Mouse (Mus musculus) spleen, embryonic (tissue): ENCODE measurements around the gene Itga6.

Source experiments
- CTCF ChIA-PET: fragments of 350-600 bp; sonication (Branson Sonifier 250); formaldehyde crosslinking; loops from one replicate; lab custom pipeline; 2022; lab: Charles Lee

Itga6 gene

DNA sequence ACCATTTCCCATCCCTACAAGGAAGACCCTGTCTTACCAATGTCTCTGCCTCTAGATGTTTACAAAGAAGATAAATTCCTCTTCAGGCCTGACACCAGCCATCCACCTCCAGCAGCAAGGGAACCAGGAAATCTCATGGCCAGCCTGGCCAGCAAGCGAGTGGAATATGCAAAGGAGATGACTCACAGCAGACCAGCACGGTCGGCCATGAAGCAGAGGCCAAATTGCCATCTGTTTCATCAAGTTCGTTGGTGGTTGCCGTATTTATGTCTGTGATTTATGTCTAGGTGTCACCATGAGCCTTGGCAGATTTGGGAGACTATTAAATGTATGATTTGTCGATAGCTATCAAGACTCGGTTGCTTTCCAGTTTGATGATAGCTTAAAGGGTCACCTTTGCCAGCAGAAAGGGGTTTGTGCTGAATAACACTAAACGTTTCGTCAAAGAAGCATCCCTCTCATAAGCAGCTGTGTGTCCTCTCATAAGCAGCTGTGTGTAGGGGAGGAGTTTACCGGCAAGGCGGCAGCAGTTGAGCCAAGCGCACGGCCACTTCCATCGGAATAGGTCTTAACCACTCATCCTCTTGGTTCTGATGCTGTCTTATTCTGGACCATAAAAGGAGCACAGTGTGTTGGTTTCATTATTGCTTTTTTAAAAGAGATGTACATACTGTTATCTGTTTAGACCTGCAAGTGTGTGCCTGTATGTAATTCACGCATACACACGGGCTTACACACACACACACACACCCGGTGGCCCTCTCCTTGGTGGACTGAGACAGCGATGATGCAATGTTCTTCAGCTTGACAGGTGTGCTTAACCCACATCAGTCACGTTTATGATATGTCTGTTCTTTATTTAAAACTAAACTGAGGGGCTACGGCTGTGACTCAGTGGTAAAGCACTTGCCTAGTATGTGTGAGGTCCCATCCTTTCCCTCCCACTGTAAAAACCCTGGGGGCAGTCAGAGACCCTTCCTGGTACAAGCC, 14.5 kb upstream of the Itga6 start:
- CTCF ChIA-PET = interaction anchor here (0.7 kb wide), 1 partner anchor 179 kb away, joined by 3 read pairs; no protein-coding TSS in a partner anchor

DNA sequence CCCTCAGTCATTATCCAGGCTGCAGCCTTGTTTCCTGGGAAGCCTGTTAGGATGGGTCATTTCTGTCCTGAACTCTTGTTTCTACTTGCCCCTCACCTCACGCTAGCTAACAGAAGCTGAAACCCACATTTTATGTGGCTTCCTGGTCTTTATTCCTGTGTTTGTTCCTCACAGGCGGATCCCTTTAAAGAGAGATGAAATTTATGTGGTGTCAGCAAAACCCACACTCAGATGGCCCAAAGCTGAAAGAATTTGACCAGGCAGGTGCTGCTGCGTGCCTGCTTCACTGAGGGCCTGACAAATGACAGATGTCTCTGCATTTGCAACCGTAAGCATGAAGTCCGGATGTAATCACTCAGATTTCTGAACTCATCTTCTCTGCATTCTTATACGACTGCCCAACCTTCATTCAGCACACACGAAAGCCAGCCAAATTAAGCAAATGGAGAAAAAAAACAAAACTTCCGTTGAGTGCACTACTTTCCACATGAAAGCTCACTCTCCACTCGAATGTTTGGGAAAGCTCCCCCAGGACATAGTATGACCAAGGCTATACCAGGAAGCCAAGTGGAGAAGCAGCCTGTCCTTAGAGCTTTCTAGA, 10.5 kb upstream of the Itga6 start:
- CTCF ChIA-PET = interaction anchor here (0.6 kb wide), 1 partner anchor 127 kb away, joined by 8 read pairs; no protein-coding TSS in a partner anchor

DNA sequence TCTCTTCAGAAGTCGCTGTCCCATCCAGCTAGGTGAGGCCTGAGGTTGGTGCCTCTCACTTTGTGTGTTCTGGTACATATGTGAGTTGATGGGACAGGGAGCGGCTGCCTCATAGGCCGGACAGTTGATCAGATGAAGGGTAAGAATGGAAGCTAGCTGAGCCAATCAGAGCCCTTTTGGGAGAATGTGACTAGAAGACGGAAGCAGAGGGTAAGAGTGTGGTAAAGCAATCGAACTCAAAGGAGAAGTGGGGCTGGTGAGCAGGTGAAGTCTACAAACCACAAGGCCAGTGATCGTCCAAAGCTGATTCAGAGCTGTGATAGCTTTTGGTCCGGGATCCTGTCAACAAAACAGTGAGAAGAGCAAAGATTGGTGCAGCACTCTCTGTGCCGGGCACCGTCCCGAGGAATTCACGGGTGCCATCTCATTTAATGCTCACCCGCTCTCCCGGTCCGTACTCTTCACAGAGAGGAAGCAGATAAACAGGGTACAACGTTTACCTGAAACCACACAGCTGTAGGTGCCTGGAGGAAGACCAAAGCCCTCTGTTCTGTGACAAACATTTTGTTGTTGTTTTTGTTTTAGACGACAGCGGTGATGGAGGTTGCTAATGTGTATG, 9.8 kb upstream of the Itga6 start:
- CTCF ChIA-PET = interaction anchor here (0.6 kb wide), 1 partner anchor 127 kb away, joined by 8 read pairs; no protein-coding TSS in a partner anchor

DNA sequence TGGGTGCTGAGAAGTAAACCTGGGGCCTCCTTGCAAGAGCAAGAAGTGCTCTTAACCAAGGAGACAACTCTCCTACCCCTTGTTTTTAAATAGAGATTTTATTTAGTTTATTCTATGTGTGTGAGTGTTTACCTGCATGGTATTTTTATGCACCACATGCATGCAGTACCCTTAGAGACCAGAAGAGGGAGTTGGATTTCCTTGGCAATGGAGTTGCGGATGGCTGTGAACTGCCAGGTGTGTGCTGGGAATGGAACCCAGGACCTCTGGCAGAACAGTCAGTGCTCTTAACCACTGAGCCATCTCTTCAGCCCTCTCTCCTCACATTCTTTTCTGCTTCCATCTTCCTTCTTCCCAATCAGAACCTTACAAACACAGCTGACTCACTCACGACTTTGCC, 9.2 kb upstream of the Itga6 start:
- CTCF ChIA-PET = no interaction called here

DNA sequence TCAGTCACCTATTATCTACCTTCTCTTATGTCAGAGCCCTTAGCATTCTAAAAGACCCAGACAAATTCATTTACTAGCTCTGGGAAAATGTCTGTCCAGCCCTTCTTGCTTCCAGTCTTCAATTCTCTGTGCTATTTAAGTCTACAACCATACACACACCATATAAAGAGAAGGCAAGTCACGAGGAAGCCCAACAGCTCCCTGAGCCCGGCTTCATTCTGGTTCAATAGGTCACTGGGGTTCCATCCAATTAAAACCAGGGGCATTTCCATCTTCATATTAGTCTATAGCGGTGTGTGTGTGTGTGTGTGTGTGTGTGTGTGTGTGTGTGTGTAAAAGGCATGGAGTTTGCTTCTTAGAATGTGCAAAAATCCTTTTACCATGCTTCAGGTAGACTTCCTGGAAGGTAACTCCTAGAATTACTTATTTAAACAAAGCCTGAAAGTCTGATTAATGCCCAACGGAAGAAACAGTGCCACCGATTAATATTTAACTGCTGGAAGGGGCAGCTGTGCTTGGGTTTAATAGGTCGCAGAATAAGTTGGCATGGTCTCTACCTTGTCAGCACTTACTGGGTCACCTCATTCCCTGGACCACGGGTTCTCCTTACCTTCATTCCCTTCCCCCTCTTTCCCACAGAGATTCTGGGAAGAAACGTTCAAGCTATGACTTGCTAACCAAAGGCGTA, 6.1 kb upstream of the Itga6 start:
- CTCF ChIA-PET = interaction anchor here (0.7 to 0.9 kb wide), 2 partner anchors 10 to 47 kb away, joined by 3 read pairs; no protein-coding TSS in a partner anchor

DNA sequence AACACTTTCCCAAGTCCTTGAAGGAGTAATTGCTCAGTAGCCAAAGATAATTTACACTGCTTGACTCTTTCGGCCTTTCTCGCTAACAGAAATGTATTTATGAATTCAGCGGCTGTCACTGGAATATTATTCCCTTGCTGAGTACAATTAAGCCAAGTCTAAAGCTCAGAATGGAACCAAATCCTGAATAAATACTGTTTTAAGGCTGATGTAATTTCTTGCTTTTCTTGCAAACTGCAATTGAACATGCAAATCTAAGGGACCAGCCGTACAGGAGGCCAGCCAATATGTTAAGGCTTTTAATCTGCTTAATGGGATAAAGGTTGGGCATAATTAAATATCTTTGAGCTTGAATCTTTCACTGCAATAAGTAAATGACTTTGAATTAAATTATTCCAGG, 2.9 kb upstream of the Itga6 start:
- CTCF ChIA-PET = no interaction called here

DNA sequence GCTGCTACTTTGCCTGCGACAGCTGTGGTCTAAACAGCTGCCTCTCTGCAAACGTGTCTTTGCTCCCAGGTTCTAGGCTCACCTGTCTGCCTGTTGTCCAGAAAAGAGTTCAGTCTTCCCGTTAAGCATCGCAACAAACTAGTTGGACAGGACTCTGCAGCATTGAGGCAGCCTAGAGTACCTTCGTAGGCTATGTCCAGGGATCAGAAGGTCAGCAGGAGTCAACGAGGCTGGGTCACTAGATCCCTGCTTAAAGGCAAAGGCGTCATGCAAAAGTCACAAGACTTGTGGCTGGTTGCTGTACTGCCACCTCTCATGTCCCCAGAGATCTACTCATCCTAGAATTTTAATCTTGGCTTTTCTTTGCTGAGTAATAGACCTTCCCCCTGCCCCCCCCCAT, 2.0 kb upstream of the Itga6 start:
- CTCF ChIA-PET = no interaction called here

DNA sequence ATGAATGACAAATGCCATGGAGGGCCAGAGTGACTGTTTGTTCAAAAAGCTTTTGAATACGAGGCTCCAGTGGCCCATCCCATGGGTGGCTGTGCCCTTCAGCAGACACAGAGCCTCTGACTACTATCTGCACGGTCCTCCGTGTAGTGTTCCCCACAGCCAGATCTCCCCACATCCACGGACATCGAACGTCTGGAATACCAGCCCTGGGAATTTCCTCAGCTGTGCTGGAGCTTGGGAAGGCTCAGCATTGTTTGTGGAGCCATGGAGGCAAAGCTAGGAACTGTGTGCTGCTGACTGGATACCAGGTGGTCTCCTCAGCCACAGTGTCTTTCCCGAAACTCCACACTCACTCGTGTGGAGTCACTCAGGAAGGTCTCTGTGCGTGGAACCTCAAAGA, 1.1 kb upstream of the Itga6 start:
- CTCF ChIA-PET = interaction anchor here (0.6 kb wide), 1 partner anchor 11 kb away, joined by 3 read pairs; no protein-coding TSS in a partner anchor

DNA sequence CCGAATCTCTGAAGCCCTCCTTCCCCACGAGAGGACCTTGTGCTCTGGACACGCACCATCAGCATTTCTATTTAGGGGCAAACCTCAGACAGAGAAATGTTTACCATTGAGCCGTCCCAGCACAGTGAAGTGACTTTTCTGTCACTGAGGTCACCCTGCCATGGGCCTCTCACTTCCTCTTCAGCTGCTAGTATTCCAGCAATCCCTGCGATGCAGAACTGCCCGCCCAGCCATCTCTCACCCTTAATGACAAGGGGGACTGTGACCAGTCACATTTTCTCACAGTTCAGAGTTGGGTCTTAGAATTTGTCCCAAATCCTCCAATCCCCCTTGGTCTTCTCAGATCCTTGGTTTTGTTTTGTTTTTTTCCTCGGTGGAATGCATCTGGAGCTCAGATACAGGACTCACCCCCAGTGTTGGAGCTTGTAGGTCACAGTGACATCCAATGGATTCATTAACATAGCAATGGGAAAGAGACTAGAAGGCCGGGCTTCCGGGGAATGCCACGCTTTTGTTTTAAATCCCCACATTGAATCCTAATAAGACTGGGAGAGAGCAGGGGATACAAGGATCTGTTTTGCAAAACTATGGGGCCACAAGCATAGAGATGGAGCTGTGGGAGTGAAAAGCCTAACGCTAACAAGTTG, 432 bp upstream of the Itga6 start:
- CTCF ChIA-PET = interaction anchor here (0.6 kb wide), 1 partner anchor 10 kb away, joined by 3 read pairs; no protein-coding TSS in a partner anchor

DNA sequence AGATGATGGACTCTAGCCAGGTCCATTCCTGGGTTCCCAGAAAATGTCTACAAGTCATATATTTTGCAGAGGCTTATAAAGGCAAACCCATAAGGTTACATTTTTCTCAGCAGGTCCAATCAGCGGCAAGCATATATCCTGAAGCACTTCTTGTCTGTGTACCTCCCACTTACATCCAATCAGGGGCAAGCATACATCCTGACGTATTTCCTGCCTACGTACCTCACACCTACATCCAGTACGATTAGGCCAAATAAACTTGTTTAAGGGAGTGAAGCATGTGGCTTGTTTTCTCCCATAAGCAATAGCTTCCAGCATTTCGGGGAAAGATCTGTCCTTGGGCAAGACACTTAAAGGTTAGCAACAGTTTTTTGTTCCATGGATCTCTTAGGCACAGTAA, 3.0 kb downstream of the Itga6 start:
- CTCF ChIA-PET = interaction anchor here (0.6 kb wide), 1 partner anchor 1708 kb away, joined by 3 read pairs; no protein-coding TSS in a partner anchor

DNA sequence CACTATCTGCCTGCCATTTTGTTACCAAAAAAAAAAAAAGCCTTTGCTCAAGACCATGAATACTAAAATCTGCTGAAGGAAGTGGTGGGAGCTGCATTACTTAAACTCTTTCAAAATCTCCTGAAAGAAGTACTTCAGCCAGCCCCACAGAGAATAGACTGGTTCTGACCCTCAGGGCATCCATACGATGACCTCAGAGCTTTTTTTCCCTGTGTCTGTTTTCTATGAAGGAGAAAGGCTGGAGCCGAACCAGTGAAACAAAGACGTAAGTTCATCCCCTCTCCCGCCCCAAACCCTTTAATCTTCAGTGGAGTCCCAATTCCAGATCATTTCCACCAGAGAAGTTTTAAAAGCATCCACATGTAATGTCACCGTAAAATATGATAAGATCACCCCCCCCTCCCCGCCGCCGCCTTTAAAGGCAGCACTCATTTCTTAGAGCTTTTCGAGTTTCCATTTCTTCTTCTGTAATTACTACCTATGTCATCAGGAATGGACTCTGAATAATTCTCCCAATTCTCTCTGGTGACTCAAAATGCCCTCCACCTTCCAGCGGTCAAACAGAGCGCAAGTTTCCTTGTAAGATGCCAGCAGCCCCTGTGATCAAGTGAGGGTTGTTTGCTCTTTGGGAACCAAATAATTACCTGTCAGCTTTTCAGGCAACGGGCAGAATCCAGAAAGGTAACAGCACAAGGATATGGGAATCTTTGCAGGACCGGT, 4.1 kb downstream of the Itga6 start:
- CTCF ChIA-PET = interaction anchor here (0.5 to 0.6 kb wide), 2 partner anchors 11 to 289 kb away, joined by 3 read pairs; no protein-coding TSS in a partner anchor

DNA sequence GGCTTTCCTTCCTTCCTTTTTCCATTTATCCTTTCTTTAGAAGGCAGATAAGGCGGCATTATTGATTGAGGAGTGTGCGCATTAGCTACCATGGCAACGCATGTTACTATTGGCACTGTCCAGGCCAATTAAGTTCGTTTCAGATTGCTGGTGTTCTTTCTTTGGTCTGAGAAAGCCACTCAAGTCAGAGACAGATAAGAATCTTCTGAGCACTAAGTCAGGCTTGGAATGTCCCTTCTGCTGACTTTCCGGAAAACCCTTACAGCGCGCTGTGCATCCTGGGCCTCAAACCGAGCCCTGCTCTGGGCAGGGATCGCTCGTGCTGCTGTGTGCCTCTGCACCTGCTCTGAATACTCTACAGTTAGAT, 4.7 kb downstream of the Itga6 start:
- CTCF ChIA-PET = interaction anchor here (0.6 kb wide), 1 partner anchor 289 kb away, joined by 3 read pairs; no protein-coding TSS in a partner anchor

DNA sequence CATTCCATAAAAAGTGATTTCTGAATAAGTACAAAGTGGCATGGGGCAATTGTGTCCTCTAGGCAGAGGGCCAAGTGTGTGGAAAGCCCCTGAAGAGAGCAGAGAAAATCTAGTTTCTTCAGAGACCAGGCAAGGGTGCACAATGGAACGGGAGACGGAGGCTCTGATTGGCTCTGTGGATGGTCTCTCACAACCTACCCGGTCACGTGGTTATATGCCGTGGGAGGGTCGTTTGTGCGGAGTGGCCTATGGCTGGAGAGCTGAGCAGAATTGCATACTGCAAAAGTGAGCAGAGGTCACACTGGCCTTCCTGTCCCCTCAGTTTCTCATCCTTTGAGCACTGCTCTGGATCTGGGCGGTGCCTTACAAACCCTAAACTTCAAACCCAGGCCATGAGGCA, 5.9 kb downstream of the Itga6 start:
- CTCF ChIA-PET = no interaction called here

DNA sequence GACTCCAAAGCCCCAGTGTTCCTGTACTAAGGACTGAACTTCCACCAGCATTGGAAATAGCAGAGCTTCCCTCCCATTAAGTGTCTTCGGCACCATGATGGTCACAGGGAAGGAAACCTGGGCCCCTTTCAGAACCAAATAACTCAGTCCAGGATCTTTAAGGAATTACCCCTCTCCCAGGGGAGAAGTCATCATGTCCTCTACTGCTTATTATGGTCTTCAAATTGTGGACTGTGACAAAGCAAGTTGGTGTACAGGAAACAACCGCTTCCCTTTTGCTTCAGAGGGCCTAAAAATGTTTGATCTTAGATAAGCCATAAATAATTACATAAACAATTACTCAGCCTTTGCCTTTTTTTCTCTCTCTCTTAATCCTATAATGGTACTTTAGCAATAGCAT, 6.4 kb downstream of the Itga6 start:
- CTCF ChIA-PET = no interaction called here

DNA sequence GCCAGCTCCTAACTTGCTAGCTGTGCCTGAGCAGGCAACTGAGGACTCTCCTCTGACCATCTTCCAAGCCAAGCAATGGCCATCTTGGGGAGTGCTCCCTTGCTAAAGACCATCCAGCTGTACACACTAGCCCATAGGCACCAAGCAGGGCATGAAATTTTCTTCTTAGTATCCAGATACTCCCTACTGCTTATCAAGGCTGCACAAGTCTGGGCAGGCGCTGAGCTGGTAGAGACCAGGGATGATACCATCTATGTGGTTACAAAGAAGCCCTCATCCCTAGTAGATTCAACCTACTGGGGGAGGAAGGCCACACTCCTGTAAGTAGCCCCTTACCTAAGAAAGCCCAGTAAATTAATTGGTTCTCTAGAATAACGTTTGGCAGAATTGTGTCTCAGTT, 7.0 kb downstream of the Itga6 start:
- CTCF ChIA-PET = no interaction called here

DNA sequence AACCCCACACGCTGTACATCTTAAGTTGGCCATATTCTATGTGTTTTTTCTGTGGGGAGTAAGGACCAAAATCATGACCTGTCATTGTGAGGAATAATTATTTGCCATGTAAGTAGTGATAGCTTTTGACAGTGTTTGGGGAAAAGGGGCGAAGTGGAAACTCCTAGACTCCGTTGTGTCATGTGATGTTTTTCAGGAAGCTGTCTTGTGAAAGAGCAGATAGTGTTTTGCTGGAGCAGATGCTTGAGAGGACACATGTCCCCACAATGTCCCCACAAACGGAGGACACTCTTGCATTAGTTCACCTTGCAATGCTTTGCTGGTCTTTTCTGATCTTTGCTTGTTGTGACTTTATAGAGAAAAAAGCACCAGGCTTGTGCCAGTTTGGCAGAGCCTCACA, 7.7 kb downstream of the Itga6 start:
- CTCF ChIA-PET = no interaction called here

DNA sequence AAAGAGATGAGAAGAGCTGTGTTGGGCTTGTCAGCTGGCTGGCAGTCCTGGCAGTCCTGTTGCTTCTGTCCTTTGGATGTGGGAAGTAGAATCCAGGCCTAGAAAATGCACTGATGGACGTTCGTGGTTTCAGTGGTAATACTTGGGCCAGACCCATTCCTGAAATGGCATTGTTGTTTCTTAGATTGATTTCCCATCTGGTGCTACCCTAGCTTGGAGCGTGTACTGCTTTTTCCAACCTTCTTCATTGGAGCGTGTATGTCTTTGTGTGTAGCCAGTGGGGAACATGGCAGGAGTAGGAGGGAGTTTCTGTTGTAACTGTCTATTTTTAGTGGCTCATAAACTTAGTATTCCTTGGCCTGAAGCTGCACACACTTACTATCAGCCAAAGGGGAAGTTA, 10.3 kb downstream of the Itga6 start:
- CTCF ChIA-PET = interaction anchor here (1.2 kb wide), 1 partner anchor 17 kb away, joined by 3 read pairs; no protein-coding TSS in a partner anchor

DNA sequence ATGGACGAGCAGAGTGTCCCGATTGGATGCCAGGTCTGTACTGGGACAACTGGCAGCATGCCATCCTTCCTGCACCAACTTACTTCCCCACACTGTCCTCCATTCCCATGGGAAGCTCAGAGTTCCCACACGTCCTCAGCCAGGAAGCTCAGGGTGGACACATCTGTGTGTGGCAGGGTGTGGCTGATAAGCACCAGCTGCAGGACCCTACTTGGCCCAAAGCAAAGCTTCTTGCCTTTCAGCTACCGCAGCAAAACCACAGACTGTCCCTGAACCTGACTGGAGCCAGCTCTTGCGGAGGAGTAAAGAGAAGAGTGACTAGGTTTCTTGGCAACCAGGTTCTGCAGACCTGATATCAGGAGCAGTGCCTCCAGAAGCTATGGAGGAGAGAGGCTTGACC, 11.7 kb downstream of the Itga6 start:
- CTCF ChIA-PET = interaction anchor here (0.7 kb wide), 1 partner anchor 30 kb away, joined by 4 read pairs; no protein-coding TSS in a partner anchor

DNA sequence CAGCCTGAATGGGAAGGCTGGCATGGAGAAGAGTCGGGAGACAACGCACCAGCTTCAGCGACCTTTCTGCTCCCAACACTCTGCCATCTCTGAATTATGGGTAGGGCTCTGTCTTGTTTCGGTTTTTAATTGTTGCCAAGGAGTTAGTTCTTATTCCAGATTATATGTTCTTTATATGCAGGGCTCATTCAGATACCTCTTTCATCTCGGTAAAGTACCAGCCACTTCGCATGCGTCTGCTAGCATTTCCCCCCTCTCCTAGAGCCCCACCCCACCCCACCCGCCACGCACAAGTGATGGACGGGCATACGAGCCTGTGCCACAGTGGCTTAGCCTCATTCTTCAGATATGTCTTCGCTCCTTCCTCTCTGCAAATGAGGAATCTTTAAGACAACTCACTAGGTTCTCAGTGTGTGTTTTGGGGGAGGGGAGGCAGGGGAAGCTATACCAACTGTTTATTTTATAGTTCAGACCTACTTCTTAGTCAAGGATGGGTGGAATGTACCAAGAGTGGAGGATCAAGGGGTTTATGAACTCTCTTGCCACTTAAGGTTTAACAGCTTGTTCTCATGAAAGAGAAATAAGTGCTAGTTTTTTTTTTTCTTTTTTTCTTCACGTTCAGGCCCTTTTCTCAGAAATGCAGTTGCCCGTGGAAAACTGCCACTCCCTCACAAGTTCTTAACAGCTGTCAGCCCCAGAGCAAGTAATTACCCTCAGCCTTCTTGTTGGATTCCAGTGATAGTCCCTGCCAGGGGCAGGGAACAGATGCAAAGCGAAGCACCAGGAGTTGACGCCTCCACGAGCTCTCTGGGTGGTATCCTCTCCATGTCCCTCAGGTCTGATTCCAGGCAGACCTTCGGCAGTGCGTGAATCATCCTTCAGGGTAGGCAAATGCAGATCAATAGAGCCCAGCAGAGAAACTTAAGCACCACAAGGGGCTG, 13.4 kb downstream of the Itga6 start:
- CTCF ChIA-PET = interaction anchor here (0.7 to 1.1 kb wide), 2 partner anchors 130 to 162 kb away, joined by 4 to 12 read pairs; no protein-coding TSS in a partner anchor
